Mouse (Mus musculus) stomach, embryonic 16.5 days (tissue): ENCODE results near the gene Cep72. TPM values are rescaled to one million over a fixed set of nuclear protein-coding genes. Genes with fewer than 3 reads are reported as not detected.
"Not testable (repeated sequence)": the region's sequence is repeated elsewhere in the genome, so short reads cannot be mapped to it uniquely, and the experiment has no call there.

ENCODE experiments used
- ATAC-seq: fragments of 200-750 bp; cut with Nextera tagmentation; 2 replicates; pipeline ENCODE4 v1.8.0; 2017; ENCODE audit warnings: moderate number of reproducible peaks, moderate TSS enrichment; ENCODE audit not compliant: insufficient read depth, low FRiP score
- H3K27ac ChIP-seq: fragments of 300-500 bp; sonication (generic); 2 replicates; pipeline ENCODE4 v1.5.1; 2014; ENCODE audit warnings: low read length
- H3K27me3 ChIP-seq: fragments of 300-500 bp; sonication (generic); 2 replicates; pipeline ENCODE4 v1.6.1; 2014; ENCODE audit warnings: low read length, control low read depth, mixed read lengths; ENCODE audit not compliant: control insufficient read depth, insufficient read depth
- H3K36me3 ChIP-seq: fragments of 300-500 bp; sonication (generic); 2 replicates; pipeline ENCODE4 v1.6.1; 2014; ENCODE audit warnings: low read length; ENCODE audit not compliant: control insufficient read depth, insufficient read depth
- H3K4me1 ChIP-seq: fragments of 300-500 bp; sonication (generic); 2 replicates; pipeline ENCODE4 v1.6.1; 2014; ENCODE audit warnings: low read length, control low read depth, mixed read lengths; ENCODE audit not compliant: control insufficient read depth, insufficient read depth
- H3K4me2 ChIP-seq: fragments of 300-500 bp; sonication (generic); 2 replicates; pipeline ENCODE4 v1.6.1; 2014; ENCODE audit warnings: low read depth, low read length, mixed read lengths
- H3K4me3 ChIP-seq: fragments of 300-500 bp; sonication (generic); replicated peaks from 2 replicates; pipeline ENCODE4 v1.5.1; 2014; ENCODE audit warnings: mild to moderate bottlenecking, low read length
- H3K9ac ChIP-seq: fragments of 300-500 bp; sonication (generic); 2 replicates; pipeline ENCODE4 v1.6.1; 2014; ENCODE audit warnings: low read length
- H3K9me3 ChIP-seq: fragments of 300-500 bp; sonication (generic); replicated peaks from 2 replicates; pipeline ENCODE4 v1.6.1; 2016; ENCODE audit warnings: low read length, control low read depth; ENCODE audit not compliant: control insufficient read depth
- WGBS: fragments of 180-500 bp; shearing (Covaris S2); extraction: QIAGEN DNeasy Blood & Tissue Kit; methylation state at CpG from one replicate; pipeline ENCODE4 v1.1.7; 2014; 5-methylcytosine and 5-hydroxymethylcytosine counted together
- polyA plus RNA-seq: library from polyadenylated mRNA; unstranded; fragments of >200 nt; fragmentation: Nextera tagmentation; extraction: Ambion mirVana; gene quantifications from 2 replicates; pipeline ENCODE4 v1.2.1, GENCODE M21; 2015

Cep72 gene
- polyA plus RNA-seq, 1 experiment from 2014 or later = 13.1 TPM

DNA sequence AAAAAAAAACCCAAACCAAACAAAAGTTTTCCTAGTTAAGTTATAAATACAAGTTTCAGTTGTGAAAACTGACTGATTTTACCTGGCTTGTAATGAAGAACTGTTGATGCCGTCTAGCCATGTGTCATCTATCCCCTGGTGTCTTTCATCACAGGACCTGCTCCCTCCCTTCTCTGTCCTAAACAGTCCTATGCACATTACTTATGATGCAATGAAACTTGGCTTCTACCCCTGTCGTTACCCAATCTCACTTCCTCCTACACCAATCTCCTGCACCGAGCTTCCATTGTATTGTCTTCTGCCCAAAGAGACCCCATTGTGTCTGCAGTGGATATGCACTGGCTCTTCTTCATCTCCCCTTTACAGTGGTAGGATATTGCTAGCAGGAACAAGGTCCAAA is 28.2 kb upstream of the Cep72 start:
- no peaks in the 10 kb centered on the region for H3K27me3 ChIP-seq
- ATAC-seq = no peak
- no peaks in the 10 kb centered on the region for H3K36me3 ChIP-seq
- no peak overlapping the region for H3K4me3 ChIP-seq
- H3K9ac ChIP-seq = no peak overlapping the region
- no peaks in the 10 kb centered on the region for H3K9me3 ChIP-seq
- no peaks in the 10 kb centered on the region for H3K4me1 ChIP-seq
- H3K4me2 ChIP-seq = no peak overlapping the region
- no peak overlapping the region for H3K27ac ChIP-seq
- WGBS = 65% methylated on average over 3 of the region's 3 CpGs

DNA sequence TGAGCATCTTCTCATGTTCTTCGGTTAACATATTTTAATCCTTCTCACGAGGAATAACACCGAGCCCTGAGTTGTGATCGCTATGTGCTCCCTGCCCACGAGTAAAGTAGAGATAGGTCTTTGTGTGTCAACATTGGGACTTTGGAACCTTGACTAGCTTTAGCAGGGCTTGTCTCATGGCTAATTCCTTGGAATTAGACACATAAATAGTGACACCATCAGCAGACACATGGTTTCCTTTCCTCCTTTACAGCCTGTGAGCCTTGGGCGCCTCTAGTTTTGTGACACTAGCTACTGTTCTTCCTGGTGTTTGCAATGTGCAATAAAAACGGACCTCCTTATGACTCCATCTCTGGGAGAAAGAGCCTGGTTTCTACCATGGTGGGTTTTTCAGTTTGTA is 11.3 kb upstream of the Cep72 start:
- ATAC-seq = no peak
- no peaks in the 10 kb centered on the region for H3K36me3 ChIP-seq

DNA sequence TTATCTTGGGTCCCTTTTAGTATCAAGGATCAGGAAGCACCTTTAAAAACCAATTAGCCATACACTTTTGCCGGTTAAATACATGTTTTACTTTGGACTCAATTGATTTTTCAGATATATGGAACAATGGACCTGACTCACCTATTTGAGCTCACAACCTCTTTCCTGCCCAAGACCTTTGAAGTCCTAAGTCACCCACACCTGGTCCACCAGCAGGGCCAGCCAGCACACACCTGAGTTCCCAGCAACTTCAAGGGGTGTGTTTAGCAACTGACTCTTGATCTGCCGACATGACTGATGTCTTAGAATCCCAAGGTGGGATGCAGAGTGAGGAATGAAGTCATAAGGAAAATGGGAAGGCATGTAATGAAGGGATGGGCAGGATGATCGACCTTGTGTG is 9.6 kb upstream of the Cep72 start:
- WGBS = 64% methylated on average over 3 of the region's 3 CpGs

More for the DNA sequence above, 11.3 kb upstream of the Cep72 start:
- Histone ChIP-seq H3K9ac (no peak overlapping the region), H3K4me1 (no peaks in the 10 kb centered on the region), H3K4me2 (no peak overlapping the region), H3K9me3 (no peaks in the 10 kb centered on the region), H3K27ac (no peak overlapping the region), H3K27me3 (no peaks in the 10 kb centered on the region), H3K4me3 (no peak overlapping the region)
- WGBS = 86% methylated on average over 7 of the region's 7 CpGs

DNA sequence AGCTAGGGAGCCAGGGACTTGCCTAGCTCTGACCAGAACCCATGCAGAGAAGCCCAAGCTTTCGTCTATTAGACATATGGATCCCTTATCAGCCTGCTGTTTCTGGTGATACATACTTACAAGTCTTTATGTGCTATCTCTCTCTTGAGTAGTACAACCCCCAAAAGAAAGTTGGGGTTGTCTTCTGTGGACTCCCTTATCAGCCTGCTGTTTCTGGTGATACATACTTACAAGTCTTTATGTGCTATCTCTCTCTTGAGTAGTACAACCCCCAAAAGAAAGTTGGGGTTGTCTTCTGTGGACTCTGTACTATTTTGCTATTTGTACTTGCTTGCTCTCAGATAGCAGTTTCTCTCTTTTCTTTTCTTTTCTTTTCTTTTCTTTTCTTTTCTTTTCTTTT is 9.1 kb upstream of the Cep72 start:
- H3K4me3 ChIP-seq, ATAC-seq, H3K27ac ChIP-seq, H3K4me1 ChIP-seq, H3K27me3 ChIP-seq, H3K9me3 ChIP-seq, H3K9ac ChIP-seq, H3K4me2 ChIP-seq, H3K36me3 ChIP-seq: not testable (repeated sequence)
- WGBS = 68% methylated on average over 1 of the region's 1 CpGs

More for the DNA sequence above, 9.6 kb upstream of the Cep72 start:
- Histone ChIP-seq H3K4me2 (no peak overlapping the region), H3K4me3 (no peak overlapping the region), H3K27me3 (no peaks in the 10 kb centered on the region), H3K9me3 (no peaks in the 10 kb centered on the region), H3K9ac (no peak overlapping the region), H3K27ac (no peak overlapping the region), H3K4me1 (no peaks in the 10 kb centered on the region), H3K36me3 (no peaks in the 10 kb centered on the region)
- ATAC-seq = peak; percentile 56; the same call in 1 of the 2 replicates

DNA sequence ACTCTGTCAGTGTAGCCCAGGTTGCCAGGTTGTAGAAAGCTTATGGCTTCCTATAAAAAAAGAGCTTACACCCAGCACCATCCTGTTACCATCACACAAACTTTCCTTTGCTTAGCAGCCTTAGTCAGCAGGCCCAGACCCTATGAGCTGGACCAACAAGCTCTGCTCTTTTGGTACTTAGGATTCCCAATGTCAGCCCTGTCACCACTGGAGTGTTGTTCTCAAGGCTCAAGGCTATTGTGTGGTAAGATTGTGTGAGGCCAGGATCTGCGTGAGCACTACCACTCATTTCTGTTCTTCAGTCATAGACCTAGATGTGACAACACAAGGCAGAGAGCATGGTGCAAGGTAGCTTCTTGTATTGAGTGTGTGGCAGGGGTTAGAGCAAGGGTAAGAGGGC is 4.5 kb upstream of the Cep72 start:
- no peak for ATAC-seq
- H3K9me3 ChIP-seq = no peaks in the 10 kb centered on the region

DNA sequence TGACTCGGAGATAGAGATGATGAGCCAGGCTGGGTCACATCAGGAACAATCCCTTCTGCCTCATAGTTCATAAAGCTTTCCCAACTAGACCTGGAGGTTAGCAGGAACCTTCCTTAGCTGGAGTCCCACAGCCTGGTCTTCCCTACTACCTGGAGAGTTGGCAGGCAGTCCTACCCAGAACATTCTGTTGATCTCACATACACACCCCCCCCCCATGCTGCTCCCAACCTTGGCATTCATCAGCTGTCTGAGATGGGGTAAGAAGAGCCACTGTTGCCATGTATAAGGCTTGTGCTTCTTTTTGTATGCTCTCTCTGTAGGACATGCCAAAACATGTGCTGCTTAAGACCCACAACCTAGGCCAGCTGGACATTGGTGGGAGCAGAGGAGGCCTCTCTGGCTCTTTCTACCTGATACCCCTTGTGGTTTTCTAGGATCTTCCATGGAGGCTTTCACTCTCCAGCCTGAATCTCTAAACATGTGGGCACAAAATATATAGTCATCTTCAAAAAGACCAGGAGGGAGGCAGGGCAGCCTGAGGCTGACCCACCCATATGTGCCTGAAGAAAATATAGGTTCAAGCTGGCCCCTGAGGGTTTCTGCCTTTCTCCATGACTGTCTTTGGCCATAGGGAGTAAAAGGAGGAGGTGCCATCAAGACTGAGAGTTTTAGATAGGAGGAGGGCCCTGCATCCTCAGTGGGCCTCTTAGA is 1.4 kb upstream of the Cep72 start:
- Histone ChIP-seq H3K27ac (no peak overlapping the region), H3K9me3 (no peaks in the 10 kb centered on the region), H3K9ac (no peak overlapping the region), H3K4me2 (no peak overlapping the region), H3K4me3 (no peak overlapping the region), H3K36me3 (no peaks in the 10 kb centered on the region), H3K27me3 (no peaks in the 10 kb centered on the region), H3K4me1 (0 out of 2 replicates have a peak, but pooled peaks cover 2% of the 10 kb centered on the region)
- no peak for ATAC-seq
- 84% methylated on average over 1 of the region's 1 CpGs for WGBS

More for the DNA sequence above, 4.5 kb upstream of the Cep72 start:
- no peak overlapping the region for H3K4me3 ChIP-seq
- H3K27ac ChIP-seq = no peak overlapping the region
- no peak overlapping the region for H3K9ac ChIP-seq
- H3K36me3 ChIP-seq = no peaks in the 10 kb centered on the region
- no peak overlapping the region for H3K4me2 ChIP-seq
- 83% methylated on average over 1 of the region's 1 CpGs for WGBS
- H3K27me3 ChIP-seq = no peaks in the 10 kb centered on the region
- 0 out of 2 replicates have a peak, but pooled peaks cover 2% of the 10 kb centered on the region for H3K4me1 ChIP-seq

DNA sequence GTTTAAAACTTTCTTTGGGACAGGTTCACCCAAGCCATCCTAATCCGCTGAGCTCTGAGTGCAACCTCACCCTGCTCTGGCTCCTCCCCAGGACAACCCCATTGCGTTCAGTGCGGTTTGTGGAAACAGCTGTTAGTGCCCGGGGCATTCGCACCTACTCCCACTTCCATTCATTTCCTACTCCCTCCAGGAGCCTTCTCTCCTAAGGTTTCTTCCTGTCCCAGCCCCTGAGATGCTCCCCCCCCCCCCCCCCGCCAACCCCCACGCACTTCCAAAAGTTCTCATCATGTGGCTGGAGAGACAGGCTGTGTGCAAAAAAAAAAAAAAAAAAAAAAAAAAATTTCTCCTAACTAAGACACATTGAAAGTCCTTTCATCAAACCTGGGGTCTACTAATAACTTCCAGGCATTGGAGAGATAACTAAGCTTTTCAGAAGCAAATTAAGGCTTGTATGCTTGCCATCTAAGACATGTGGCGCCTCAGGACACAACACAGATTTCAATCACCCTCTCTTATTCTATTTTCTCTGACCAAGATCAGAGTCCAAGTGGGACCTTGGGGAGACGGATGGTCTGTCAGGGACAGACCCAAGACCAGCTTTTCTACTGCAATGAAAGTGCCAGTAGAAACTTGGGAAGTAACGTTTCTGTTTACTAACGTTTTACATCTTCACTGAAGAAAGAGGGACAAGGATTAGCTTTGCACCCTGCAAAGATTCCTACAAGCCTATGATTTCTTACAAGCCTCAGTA is 454 bp upstream of the Cep72 start:
- no peaks in the 10 kb centered on the region for H3K9me3 ChIP-seq
- peak overlapping the region; percentile 78 for H3K4me3 ChIP-seq
- H3K9ac ChIP-seq = peak overlapping the region; percentile 87
- no peak for ATAC-seq
- H3K36me3 ChIP-seq = no peaks in the 10 kb centered on the region
- peak overlapping the region; percentile 57 for H3K4me2 ChIP-seq
- H3K27ac ChIP-seq = no peak overlapping the region
- H3K27me3 ChIP-seq = no peaks in the 10 kb centered on the region
- 25% methylated on average over 10 of the region's 11 CpGs for WGBS
- H3K4me1 ChIP-seq = 0 out of 2 replicates have a peak, but pooled peaks cover 2% of the 10 kb centered on the region

DNA sequence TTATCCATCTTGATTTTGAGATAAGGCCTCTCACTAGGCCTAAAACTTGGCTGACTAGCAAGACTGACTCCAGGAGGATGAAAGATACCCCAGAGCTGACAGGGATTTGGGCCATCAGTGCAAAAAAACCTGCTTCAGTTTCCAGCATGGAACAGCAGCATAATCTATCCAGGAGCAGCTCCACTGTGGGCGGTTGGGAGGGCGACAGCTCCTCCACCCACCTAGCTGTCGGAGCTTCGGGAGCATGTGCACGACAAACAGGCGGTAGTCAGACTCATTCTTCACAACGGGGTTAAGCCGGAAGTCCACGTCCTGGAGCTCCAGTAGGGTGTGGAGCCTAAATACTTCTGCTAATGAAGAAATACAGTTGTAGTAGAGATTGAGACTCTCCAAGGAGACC is 4.0 kb downstream of the Cep72 start:
- Histone ChIP-seq H3K9ac (no peak overlapping the region), H3K4me2 (no peak overlapping the region), H3K4me3 (no peak overlapping the region), H3K4me1 (peaks cover 8% of the 10 kb centered on the region), H3K27ac (no peak overlapping the region), H3K36me3 (0 out of 2 replicates have a peak, but pooled peaks cover 4% of the 10 kb centered on the region), H3K9me3 (no peaks in the 10 kb centered on the region), H3K27me3 (no peaks in the 10 kb centered on the region)
- ATAC-seq = no peak
- WGBS = 94% methylated on average over 9 of the region's 9 CpGs

DNA sequence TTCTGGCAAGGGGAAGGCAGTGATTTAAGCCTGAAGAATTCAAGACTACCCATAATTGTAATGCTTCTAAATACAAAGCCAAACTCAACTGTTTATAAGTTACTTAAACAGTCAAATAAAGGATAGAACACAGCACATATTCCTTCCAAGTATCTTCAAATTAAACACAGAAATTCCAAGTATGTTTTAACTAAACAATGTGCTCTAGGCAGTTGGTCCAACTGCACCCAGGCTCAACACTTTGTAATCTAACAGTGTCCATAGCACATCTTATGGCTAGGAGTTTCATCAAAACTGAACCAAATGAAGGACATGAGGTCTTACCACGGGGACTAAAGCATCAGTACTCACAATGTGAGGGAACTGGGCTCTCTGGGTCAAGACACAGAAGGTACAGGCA is 5.9 kb downstream of the Cep72 start:
- Histone ChIP-seq H3K36me3 (0 out of 2 replicates have a peak, but pooled peaks cover 4% of the 10 kb centered on the region), H3K4me2 (no peak overlapping the region), H3K4me3 (no peak overlapping the region), H3K27ac (peak overlapping the region; percentile 75), H3K9me3 (no peaks in the 10 kb centered on the region), H3K27me3 (no peaks in the 10 kb centered on the region), H3K4me1 (peaks cover 5% of the 10 kb centered on the region), H3K9ac (no peak overlapping the region)
- 60% methylated on average over 1 of the region's 1 CpGs for WGBS
- ATAC-seq = peak; percentile 40; the same call in 1 of the 2 replicates
